Mouse (Mus musculus) hindbrain, postnatal 0 days (tissue): ENCODE data around the gene Olfr520. TPM values are rescaled to one million over a fixed set of nuclear protein-coding genes. Genes with fewer than 3 reads are reported as not detected.
"Not testable (repeated sequence)": the region's sequence is repeated elsewhere in the genome, so short reads cannot be mapped to it uniquely, and the experiment has no call there.

Experiments used
- ATAC-seq: fragments of 200-750 bp; cut with Nextera tagmentation; 2 replicates; pipeline ENCODE4 v1.8.0; 2017; ENCODE audit warnings: mild to moderate bottlenecking, moderate TSS enrichment, moderate library complexity
- DNase-seq: peaks from one replicate; pipeline ENCODE4 v3.0.0-alpha.2; 2015; ENCODE audit warnings: low spot score
- H3K27ac ChIP-seq: fragments of 300-500 bp; sonication (generic); 2 replicates; pipeline ENCODE4 v1.5.1; 2014; ENCODE audit warnings: mild to moderate bottlenecking
- H3K27me3 ChIP-seq: fragments of 300-500 bp; sonication (generic); 2 replicates; pipeline ENCODE4 v1.6.1; 2014; ENCODE audit warnings: low read length, mixed read lengths; ENCODE audit not compliant: insufficient read depth
- H3K36me3 ChIP-seq: fragments of 300-500 bp; sonication (generic); 2 replicates; pipeline ENCODE4 v1.6.1; 2014; ENCODE audit warnings: low read length, mixed read lengths; ENCODE audit not compliant: insufficient read depth
- H3K4me1 ChIP-seq: fragments of 300-500 bp; sonication (generic); 2 replicates; pipeline ENCODE4 v1.6.1; 2014; ENCODE audit warnings: antibody characterized with exemption, low read length, mixed read lengths; ENCODE audit not compliant: insufficient read depth
- H3K4me2 ChIP-seq: fragments of 300-500 bp; sonication (generic); 2 replicates; pipeline ENCODE4 v1.6.1; 2014; ENCODE audit warnings: low read depth, mild to moderate bottlenecking, low read length, moderate library complexity, mixed read lengths
- H3K4me3 ChIP-seq: fragments of 300-500 bp; sonication (generic); 2 replicates; pipeline ENCODE4 v1.5.1; 2014; ENCODE audit warnings: low read length
- H3K9ac ChIP-seq: fragments of 300-500 bp; sonication (generic); replicated peaks from 2 replicates; pipeline ENCODE4 v1.6.1; 2014; ENCODE audit warnings: mild to moderate bottlenecking, low read length, moderate library complexity, mixed read lengths
- H3K9me3 ChIP-seq: fragments of 300-500 bp; sonication (generic); 2 replicates; pipeline ENCODE4 v1.6.1; 2016; ENCODE audit warnings: low read length, mixed read lengths
- CTCF ChIP-seq: IDR thresholded peaks from 2 replicates; pipeline ENCODE4 v1.5.1; 2016; ENCODE audit warnings: antibody characterized with exemption, control low read depth, low read depth
- WGBS: fragments of 180-500 bp; shearing (Covaris S2); extraction: QIAGEN DNeasy Blood & Tissue Kit; methylation state at CpG from one replicate; pipeline ENCODE4 v1.1.7; 2014; 5-methylcytosine and 5-hydroxymethylcytosine counted together
- polyA plus RNA-seq: library from polyadenylated mRNA; unstranded; fragments of >200 nt; fragmentation: Nextera tagmentation; extraction: Ambion mirVana; gene quantifications from 2 replicates; pipeline ENCODE4 v1.2.1, GENCODE M21; 2015
- total RNA-seq: library from RNA; depleted of rRNA; stranded (reverse); fragments of >200 nt; gene quantifications from 2 replicates; pipeline ENCODE4 v1.2.3, GENCODE M21; 2014; rRNA removed

Olfr520 gene
- not detected in 2 replicates for total RNA-seq
- not detected in 2 replicates for polyA plus RNA-seq

- WGBS = 87% methylated on average over 2 of the region's 2 CpGs
- no peaks in the 10 kb centered on the region for H3K36me3 ChIP-seq
- no peak for TF ChIP-seq CTCF
- DNase-seq (no peak), ATAC-seq (no peak)
- H3K4me2 ChIP-seq = no peak within 1 kb of the TSS
- no peak within 1 kb of the TSS for H3K4me3 ChIP-seq
- H3K9me3 ChIP-seq = no peaks in the 10 kb centered on the region
- no peaks in the 10 kb centered on the region for H3K27me3 ChIP-seq
- no peak within 1 kb of the TSS for H3K27ac ChIP-seq
- H3K4me1 ChIP-seq = no peaks in the 10 kb centered on the region
- H3K9ac ChIP-seq = no peak within 1 kb of the TSS
These were observed at the start of gene Olfr520 for GRCm38 (mm10) chr7:99729973-99730372. Gene Olfr520 (plus strand): TSS chr7:99730273.

DNA sequence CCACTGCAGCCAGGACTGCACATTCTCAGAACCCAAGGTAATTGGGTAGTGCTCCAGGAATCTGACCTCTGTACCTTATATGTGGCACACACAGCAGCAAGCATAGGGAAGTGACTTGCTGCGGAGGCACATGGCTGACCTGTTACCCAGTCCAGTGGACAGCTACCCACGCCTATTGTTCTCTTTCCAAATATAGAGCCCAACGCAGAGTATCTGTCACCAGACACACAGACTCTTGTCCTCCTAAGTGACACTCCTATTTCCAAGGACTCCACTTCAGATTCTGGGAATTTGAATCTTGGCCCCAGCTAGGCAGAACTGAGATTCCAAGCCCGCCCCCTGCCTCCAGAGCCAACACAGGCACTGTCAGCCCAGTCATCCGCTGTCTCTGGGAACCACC, 49.3 kb upstream of the Olfr520 start:
- H3K27ac ChIP-seq = no peak overlapping the region
- TF ChIP-seq CTCF = no peak
- no peaks in the 10 kb centered on the region for H3K27me3 ChIP-seq
- H3K9ac ChIP-seq = no peak overlapping the region
- H3K4me3 ChIP-seq = no peak overlapping the region
- no peaks in the 10 kb centered on the region for H3K4me1 ChIP-seq
- H3K9me3 ChIP-seq = no peaks in the 10 kb centered on the region
- DNase-seq (no peak), ATAC-seq (no peak)
- no peaks in the 10 kb centered on the region for H3K36me3 ChIP-seq
- 69% methylated on average over 5 of the region's 5 CpGs for WGBS
- no peak overlapping the region for H3K4me2 ChIP-seq

DNA sequence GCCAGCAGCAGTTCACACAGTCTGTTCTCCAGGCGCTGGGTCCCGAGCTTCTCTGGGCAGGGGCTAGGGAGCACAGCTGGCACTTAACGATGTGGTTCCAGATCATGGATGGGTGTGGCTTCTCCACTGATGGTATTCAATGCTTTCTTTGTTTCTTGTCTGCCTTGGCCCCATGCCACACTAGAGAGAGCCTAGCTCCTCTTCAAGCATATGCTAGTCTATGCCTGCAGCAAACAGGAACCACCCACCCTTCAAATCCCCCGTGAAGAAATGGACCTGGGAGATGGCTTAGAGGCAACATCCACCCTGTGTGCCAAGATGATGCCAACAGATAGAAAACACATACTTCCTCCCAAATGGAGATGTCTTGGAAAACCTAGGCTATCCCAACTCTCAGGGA, 46.0 kb upstream of the Olfr520 start:
- Histone ChIP-seq H3K9ac (no peak overlapping the region), H3K4me2 (no peak overlapping the region), H3K9me3 (no peaks in the 10 kb centered on the region), H3K4me3 (no peak overlapping the region), H3K27ac (no peak overlapping the region), H3K4me1 (no peaks in the 10 kb centered on the region), H3K27me3 (no peaks in the 10 kb centered on the region), H3K36me3 (no peaks in the 10 kb centered on the region)
- DNase-seq = no peak
- no peak for ATAC-seq
- TF ChIP-seq CTCF = no peak
- 57% methylated on average over 4 of the region's 4 CpGs for WGBS

- Histone ChIP-seq H3K27me3 (no peaks in the 10 kb centered on the region), H3K4me2 (no peak overlapping the region), H3K9me3 (no peaks in the 10 kb centered on the region), H3K27ac (no peak overlapping the region), H3K9ac (no peak overlapping the region), H3K36me3 (no peaks in the 10 kb centered on the region), H3K4me1 (0 out of 2 replicates have a peak, but pooled peaks cover 5% of the 10 kb centered on the region), H3K4me3 (no peak overlapping the region)
- no peak for TF ChIP-seq CTCF
- 78% methylated on average over 7 of the region's 7 CpGs for WGBS
- ATAC-seq (no peak), DNase-seq (no peak)
These were observed 39.3 kb upstream of the Olfr520 start for GRCm38 (mm10) chr7:99690819-99691218.

DNA sequence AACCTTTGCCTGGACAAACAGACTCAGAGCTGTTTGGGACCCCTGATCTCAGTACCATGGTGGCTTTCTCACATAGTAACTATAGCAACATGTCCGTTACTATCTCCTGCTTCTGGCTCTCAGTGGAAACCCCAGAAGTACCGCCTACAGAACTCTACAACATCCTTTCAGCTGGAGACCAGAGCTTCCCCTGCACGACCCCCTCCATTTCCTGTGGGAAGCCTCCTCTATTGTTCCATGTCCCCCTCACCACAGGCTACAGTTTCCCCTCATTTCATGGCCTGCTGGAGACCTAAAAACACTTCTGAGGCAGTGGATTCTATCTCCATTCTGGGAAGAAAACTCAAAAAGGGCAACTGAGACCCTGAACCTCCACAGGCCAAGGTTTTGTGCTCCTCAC, 37.7 kb upstream of the Olfr520 start:
- TF ChIP-seq CTCF = no peak
- H3K36me3 ChIP-seq = no peaks in the 10 kb centered on the region
- no peaks in the 10 kb centered on the region for H3K27me3 ChIP-seq
- no peak overlapping the region for H3K4me3 ChIP-seq
- DNase-seq (no peak), ATAC-seq (peak; percentile 43; the same call in 1 of the 2 replicates)
- 0 out of 2 replicates have a peak, but pooled peaks cover 5% of the 10 kb centered on the region for H3K4me1 ChIP-seq
- WGBS = 27% methylated on average over 3 of the region's 3 CpGs
- H3K9me3 ChIP-seq = no peaks in the 10 kb centered on the region
- H3K27ac ChIP-seq = no peak overlapping the region
- no peak overlapping the region for H3K4me2 ChIP-seq
- no peak overlapping the region for H3K9ac ChIP-seq

GRCm38 (mm10) chr7:99693387-99693786, 36.7 kb upstream of the Olfr520 start:
- ATAC-seq = no peak
- Histone ChIP-seq H3K27me3 (no peaks in the 10 kb centered on the region), H3K4me3 (no peak overlapping the region), H3K9ac (no peak overlapping the region), H3K4me1 (0 out of 2 replicates have a peak, but pooled peaks cover 5% of the 10 kb centered on the region), H3K27ac (no peak overlapping the region), H3K4me2 (no peak overlapping the region), H3K36me3 (no peaks in the 10 kb centered on the region), H3K9me3 (no peaks in the 10 kb centered on the region)
- DNase-seq = no peak
- 95% methylated on average over 3 of the region's 3 CpGs for WGBS
- TF ChIP-seq CTCF = no peak

- DNase-seq (no peak), ATAC-seq (no peak)
- Histone ChIP-seq H3K4me2 (no peak overlapping the region), H3K9me3 (no peaks in the 10 kb centered on the region), H3K36me3 (no peaks in the 10 kb centered on the region), H3K4me3 (no peak overlapping the region), H3K27me3 (no peaks in the 10 kb centered on the region), H3K4me1 (peaks cover 7% of the 10 kb centered on the region; the same call in 1 of the 2 replicates), H3K9ac (no peak overlapping the region), H3K27ac (no peak overlapping the region)
- no peak for TF ChIP-seq CTCF
- 88% methylated on average over 3 of the region's 3 CpGs for WGBS
These were observed 36.1 kb upstream of the Olfr520 start for GRCm38 (mm10) chr7:99693976-99694375.

DNA sequence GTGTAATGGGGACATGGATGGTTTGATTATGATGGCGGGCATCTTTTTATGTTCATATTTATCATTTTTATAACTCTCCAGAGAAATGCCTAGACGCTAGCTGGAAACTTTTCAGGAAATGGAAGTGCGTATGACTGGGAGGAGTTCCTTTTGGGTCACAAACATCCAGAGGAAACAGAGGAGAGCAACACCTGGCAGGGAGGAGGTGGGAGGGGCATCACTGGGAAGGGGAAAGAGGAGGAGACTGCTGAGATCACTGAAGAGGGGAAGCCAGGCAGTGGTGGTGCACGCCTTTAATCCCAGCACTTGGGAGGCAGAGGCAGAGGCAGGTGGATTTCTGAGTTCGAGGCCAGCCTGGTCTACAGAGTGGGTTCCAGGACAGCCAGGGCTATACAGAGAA, 35.6 kb upstream of the Olfr520 start:
- H3K4me2 ChIP-seq, H3K27ac ChIP-seq, H3K4me1 ChIP-seq, ATAC-seq, H3K4me3 ChIP-seq, DNase-seq, H3K27me3 ChIP-seq, H3K36me3 ChIP-seq, H3K9ac ChIP-seq, H3K9me3 ChIP-seq: not testable (repeated sequence)
- WGBS = 82% methylated on average over 5 of the region's 5 CpGs
